Mouse (Mus musculus) ES-E14 (cell line): Measurements from ENCODE around the gene Eml4.

Experiments used
- HCFC1 ChIP-seq: IDR thresholded peaks from 2 replicates; pipeline ENCODE4 v1.6.1; 2012; ENCODE audit warnings: low read length, inconsistent platforms, borderline replicate concordance; ENCODE audit not compliant: insufficient read depth
- MAFK ChIP-seq: IDR thresholded peaks from 2 replicates; pipeline ENCODE4 v1.6.1; 2014; ENCODE audit warnings: mild to moderate bottlenecking, low read depth, low read length, inconsistent platforms; ENCODE audit not compliant: insufficient read depth
- ZC3H11A ChIP-seq: IDR thresholded peaks from 2 replicates; pipeline ENCODE4 v1.6.1; 2012; ENCODE audit warnings: low read depth, mild to moderate bottlenecking, inconsistent platforms, low read length, borderline replicate concordance
- ZNF384 ChIP-seq: IDR thresholded peaks from 2 replicates; pipeline ENCODE4 v1.6.1; 2012; ENCODE audit warnings: low read depth, low read length, inconsistent platforms

- no peak for TF ChIP-seq HCFC1
- no peak for TF ChIP-seq ZNF384
- TF ChIP-seq MAFK, result no peak
- no peak for TF ChIP-seq ZC3H11A
Measured at GRCm38 (mm10) chr17:83517280-83518015, 166.7 kb downstream of the Eml4 start, which contains the start of gene Cox7a2l.
